Mouse (Mus musculus): Measurements from ENCODE around the gene Snapc5. TPM values are rescaled to one million over a fixed set of nuclear protein-coding genes. Genes with fewer than 3 reads are reported as not detected.

Gene Snapc5
- polyA plus RNA-seq, 1 experiment from 2014 or later: 40.0 TPM

DNA sequence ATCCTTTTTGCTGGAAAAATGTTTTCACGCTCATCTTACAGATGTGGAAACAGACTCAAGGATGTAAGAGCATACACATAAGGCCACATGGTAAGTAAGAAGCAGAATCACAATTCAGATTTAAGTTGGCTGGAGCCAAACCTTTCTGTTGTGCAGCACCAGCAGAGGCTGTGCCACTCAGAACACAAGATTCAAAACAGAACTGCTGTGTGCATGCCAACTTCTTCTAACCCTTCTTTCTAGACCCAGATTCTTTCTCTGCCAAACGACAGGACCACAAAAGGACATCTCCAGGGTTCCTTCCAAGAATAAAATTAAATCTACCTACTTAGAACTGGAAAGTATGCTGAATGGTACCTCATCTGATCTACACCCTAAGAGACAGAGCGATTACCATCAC is 52.6 kb downstream of the Snapc5 start:
- peak overlapping the region; percentile 33; the same call in 1 of the 2 replicates for H3K27ac ChIP-seq (replicated peaks)

DNA sequence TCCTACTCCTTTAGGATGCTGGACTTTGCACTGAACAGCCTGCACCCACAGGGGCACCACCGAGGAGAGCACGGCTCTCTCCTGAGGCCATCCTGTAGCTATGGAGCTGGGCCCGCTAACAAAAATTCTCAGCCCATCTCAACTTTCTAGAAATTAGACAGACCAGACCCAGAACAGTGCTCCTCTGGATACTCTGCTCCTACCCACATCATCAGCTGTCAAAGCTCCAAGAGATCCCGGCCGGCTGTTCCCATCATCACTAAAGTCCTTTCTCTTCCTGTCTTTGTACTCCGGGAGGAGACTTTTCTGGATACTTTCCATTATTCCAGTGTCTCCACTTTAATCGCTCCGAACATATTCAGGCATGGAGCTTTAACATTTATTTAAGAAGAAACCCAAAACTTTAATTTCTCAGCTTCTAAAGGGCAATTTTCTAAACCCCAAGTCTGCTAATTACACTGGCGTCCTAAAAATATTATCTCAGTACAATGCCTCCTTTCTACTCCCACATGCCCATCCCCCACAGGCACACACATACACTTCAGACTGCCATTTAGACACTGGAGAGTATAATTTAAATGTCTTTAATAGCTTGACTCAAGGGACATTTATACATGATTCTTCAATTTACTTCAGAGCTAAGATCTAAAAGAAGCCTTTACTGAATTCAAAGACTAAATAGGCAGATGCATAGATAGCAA is 53.3 kb downstream of the Snapc5 start:
- Histone ChIP-seq H3K4me1 (peaks cover 11% of the 10 kb centered on the region; the same call in 1 of the 2 replicates), H3K27ac (replicated peaks) (peak overlapping the region; percentile 33; the same call in 1 of the 2 replicates), H3K27me3 (ENCODE audit: low read depth, poor library complexity, severe bottlenecking) (no peaks in the 10 kb centered on the region), H3K36me3 (peaks cover 17% of the 10 kb centered on the region), H3K4me3 (no peak overlapping the region), H3K9me3 (replicated peaks) (no peaks in the 10 kb centered on the region)
- 87% methylated on average over 9 of the region's 9 CpGs for WGBS
- DNase-seq (ENCODE audit: low spot score): no peak

More for the DNA sequence above, 52.6 kb downstream of the Snapc5 start:
- Histone ChIP-seq H3K27me3 (ENCODE audit: low read depth, poor library complexity, severe bottlenecking) (no peaks in the 10 kb centered on the region), H3K4me1 (peaks cover 11% of the 10 kb centered on the region; the same call in 1 of the 2 replicates), H3K9me3 (replicated peaks) (no peaks in the 10 kb centered on the region), H3K36me3 (peaks cover 17% of the 10 kb centered on the region), H3K4me3 (no peak overlapping the region)
- no peak for DNase-seq (ENCODE audit: low spot score)
- 83% methylated on average over 3 of the region's 3 CpGs for WGBS

Small RNA genes lying within 50 kb of the gene (microRNA-seq; reads per million reads assigned to microRNA genes)
- gene Gm24106: not detected

Other genes with a start within 250 kb of the Snapc5 start
- 3.8 and 4.4 TPM in 2 replicates for gene Smad6, start 157.2 kb upstream of the Snapc5 start, polyA plus RNA-seq (2016; fragmentation: Nextera tagmentation; extraction: Ambion mirVana)
- 0.14 TPM in 1 of 2 replicates, not detected in the other for gene Lctl, start 62.1 kb upstream of the Snapc5 start, polyA plus RNA-seq (2016; fragmentation: Nextera tagmentation; extraction: Ambion mirVana)
- 42.6 and 42.8 TPM in 2 replicates for gene Zwilch, start 6.2 kb upstream of the Snapc5 start, polyA plus RNA-seq (2016; fragmentation: Nextera tagmentation; extraction: Ambion mirVana)
- 1,053 and 1,229 TPM in 2 replicates for gene Rpl4, start 5.9 kb upstream of the Snapc5 start, polyA plus RNA-seq (2016; fragmentation: Nextera tagmentation; extraction: Ambion mirVana)
- 3.0 and 3.1 TPM in 2 replicates for gene Uchl4, start 55.9 kb downstream of the Snapc5 start, polyA plus RNA-seq (2016; fragmentation: Nextera tagmentation; extraction: Ambion mirVana)
- gene Map2k1, start 74.4 kb downstream of the Snapc5 start, polyA plus RNA-seq (2016; fragmentation: Nextera tagmentation; extraction: Ambion mirVana): 75.9 and 86.7 TPM in 2 replicates
- 274 and 311 TPM in 2 replicates for gene Tipin, start 102.3 kb downstream of the Snapc5 start, polyA plus RNA-seq (2016; fragmentation: Nextera tagmentation; extraction: Ambion mirVana)
- gene Dis3l, start 162.0 kb downstream of the Snapc5 start, polyA plus RNA-seq (2016; fragmentation: Nextera tagmentation; extraction: Ambion mirVana): 22.0 and 22.9 TPM in 2 replicates
- 1.3 and 2.6 TPM in 2 replicates for gene Megf11, start 206.4 kb downstream of the Snapc5 start, polyA plus RNA-seq (2016; fragmentation: Nextera tagmentation; extraction: Ambion mirVana)